Mouse (Mus musculus) ovary, postnatal 10 days (tissue): ENCODE data around the gene Myl4.

Experiments
- DNase-seq: peaks from one replicate; pipeline ENCODE4 v3.0.0; 2022; ENCODE audit warnings: low spot score

Gene Myl4

DNA sequence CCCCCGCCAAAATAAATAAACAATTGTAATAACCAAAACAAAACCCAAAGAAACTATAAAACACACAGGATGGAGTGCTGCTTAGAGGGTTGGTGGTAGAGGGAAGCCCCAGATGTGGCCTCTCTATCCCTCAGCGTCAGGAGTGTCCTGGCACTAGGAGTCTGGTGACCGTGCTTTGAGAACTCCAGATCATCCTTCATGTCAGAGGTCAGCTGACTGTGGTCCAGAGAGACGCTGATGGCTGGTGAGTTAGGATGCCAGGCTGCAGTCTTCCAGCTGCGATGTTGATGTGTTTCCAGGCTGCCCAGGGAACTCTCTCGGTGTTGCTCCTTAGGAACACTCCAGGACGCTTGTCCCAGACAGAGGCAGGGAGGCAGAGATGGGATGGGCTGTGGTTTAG is 21.6 kb downstream of the Myl4 start:
- no peak for DNase-seq

DNA sequence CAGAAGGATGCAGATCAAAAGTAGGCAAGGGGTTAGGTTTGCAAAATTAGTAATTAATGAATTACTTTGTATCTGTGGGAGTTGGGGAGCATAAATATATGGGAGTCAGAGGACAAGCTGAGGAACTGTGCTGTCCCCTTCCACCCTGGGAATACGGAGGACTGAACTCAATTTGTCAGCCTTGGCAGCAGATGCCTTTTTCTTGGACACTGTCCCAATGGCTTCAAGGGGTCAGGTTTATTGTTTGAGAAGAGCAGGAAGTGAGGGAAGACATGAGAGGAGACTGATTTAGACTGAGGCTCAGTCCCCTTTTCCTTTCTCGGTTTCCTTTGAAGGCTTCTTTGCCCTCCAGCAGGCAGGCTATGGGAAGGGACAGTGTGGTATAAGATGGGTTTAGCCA is 22.1 kb downstream of the Myl4 start:
- DNase-seq, result no peak

DNA sequence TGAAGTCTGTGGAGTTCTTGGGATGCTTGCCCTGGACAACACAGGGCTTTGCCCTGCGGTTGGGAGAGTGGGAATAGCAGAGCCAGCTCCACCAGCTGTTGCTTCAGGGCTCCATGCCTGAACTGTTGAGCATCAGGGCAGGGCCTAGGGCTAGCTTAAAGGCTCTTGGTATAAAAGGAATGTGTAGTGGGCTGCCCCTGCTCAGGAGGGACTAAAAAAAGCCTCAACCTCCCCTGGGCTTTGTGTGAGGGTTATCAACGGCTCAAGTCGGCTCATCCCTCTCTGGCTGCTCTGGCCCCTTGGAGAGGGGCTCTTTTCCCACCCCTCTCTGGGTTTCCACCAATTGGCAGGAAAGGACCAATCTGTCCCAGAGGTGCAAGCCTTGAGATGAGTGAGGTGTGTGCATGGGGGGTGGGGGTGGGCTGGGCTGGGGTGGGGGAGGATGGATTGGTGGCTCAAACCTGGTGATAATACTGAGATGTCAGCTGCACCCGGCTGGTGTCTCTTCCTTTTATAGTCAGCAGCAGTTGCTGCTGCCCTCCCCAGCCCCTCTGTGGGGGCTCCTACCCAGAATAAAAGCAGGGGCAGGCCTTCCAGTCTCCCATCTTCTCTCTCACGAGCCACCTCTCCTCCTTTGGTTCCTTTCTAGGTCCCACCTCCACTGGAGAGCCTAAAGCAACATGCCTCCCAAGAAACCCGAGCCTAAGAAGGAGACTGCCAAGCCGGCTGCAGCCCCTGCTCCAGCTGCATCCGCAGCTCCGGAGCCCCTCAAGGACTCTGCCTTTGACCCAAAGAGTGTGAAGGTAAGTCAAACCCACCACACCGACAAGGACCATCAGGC is 26.5 kb downstream of the Myl4 start:
- no peak for DNase-seq

DNA sequence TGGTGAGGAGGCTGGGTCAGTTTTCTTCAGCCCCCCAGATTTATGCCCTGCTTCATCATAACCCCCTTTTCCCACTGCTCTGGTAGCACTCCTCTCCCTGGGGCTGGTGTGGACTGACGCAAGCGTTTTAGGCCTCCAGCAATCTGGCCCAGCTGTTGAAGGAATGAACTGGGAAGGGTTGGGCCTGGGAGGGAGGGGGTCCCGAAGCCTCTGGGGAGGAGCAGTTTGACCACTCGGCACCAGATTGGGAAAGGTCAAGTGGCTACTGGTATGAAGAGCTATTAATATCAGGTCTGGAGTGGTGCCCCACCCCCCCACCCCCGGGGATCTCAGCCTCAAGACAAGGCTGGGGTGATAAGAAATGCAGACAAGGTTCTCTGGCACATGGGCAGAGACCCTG is 27.6 kb downstream of the Myl4 start:
- no peak for DNase-seq

DNA sequence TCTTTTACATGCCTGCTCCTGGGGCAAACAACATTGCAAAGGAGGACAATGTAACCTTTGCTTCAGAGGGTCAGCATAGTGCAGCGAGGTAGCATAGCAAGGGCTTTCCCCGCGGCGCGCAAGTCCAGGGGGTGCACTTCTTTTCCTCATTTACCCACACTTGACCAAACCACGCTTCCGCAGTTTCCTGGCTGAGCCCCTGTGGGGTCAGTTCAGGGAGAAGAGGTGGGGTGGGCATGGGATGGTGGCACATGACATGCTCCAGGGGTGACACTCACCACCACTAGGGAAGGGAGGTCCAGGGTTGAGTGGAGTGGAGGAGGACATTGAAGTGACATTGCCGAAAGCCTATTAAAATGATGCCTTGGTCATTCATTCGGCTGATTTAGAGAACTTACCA is 28.6 kb downstream of the Myl4 start:
- DNase-seq, result no peak

DNA sequence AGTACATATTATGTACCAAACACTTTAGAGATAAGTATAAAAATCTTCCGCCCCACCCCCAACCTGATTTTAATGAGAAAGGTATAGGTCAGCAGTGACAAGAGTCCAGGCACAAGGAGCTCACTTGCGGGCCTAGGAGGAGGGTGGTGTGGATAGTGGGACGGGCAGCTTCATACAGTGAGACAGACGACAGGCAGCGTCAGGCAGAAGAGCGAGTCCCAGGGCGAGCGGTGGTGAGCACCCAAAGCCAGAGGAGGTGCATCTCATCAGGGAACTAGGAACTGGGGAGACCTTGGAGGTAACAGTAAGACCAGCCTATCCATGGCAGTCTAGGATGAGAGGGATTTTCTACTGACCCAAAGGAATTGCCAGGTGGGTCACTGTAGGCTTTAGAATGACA is 29.1 kb downstream of the Myl4 start:
- no peak for DNase-seq

DNA sequence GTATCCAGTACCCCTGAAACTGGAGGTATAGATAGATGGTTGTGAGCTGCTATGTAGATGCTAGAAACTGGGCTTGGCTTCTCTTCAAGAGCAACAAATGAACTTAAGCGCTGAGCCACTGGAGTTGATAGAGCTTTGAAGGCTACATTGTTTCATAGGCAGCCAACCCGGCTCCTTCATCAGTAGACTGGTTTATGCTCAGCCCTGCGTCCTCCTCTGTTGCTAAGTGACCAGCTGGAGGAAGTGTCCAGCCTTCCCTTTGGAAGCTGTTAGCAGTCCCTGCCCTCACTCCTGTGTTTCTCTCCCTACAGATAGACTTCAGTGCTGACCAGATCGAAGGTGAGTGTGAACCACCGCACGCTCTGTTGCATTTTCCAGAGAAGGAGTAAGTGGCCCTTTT is 29.6 kb downstream of the Myl4 start:
- no peak for DNase-seq

DNA sequence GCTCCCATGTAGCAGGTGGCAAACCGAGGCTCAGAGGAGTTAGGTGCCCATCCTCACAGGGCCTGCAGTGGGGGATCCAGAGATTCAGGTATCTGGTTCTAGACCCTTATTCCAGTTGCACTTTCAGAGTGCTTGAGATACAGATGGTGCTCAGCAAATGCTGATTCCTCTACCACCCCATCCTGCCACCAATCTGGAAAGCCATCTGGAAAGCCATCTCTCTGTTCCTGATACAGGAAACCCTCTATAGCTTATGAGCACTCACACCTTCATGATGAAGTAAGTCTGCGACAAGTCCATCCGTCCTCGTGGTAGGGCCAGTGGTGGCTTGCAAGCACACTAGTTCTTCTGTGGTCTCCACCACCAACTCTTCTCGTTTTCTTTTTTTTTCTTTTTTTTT is 30.1 kb downstream of the Myl4 start:
- DNase-seq, result no peak

DNA sequence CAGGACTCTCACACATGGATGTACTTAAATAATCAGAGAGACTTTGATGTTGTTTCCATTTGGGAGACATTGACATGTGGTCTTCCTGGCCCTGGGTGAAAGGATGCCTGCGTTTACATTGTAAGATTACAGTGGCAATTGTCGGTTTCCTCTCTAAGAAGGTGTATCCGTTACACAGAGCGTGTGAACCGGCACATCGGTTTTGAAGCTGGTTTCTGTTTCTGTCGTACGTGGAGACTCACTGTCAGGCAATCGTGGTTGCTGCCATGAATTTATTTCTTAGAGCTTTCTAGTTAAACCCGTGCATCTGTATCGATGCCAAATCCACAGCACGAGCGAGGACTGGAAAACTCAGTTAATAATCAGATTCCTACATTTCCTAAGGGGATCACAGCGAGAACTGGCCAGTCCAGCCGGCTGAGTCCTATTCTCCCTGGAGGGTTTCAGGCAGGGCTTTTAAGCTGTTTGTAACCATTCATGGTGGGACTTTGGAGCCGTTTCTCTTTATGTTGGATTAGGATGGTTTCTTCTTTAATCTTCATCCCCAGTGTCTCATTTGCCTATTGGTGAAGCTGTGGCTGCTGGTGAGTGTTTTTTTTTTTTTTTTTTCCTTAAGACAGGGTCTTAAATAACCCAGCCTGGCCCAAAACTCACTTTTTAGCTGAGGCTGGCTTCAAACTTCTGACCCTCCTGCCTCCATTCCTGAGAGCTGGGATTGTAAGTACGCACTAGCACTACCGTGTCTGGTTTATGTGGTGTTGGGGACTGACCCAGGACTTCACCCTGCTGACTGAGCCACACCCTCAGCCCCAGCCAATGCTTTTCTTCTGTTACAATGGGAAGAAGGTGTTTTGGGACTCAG is 31.2 kb downstream of the Myl4 start:
- no peak for DNase-seq

DNA sequence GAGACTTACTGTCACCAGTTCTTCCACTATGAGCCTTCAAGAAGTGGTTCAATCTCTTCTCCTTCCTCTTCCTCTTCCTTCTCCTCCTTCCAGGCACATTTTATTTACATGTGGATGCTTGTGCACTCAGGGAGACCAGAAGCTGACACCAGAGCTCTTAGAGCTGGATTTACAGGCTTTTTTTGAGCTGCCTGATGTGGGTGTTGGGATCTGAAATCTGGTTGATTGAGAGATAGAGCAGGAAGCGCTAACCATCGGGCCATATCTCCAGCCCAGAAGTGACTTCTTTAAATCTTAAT is 31.8 kb downstream of the Myl4 start:
- DNase-seq, result no peak

DNA sequence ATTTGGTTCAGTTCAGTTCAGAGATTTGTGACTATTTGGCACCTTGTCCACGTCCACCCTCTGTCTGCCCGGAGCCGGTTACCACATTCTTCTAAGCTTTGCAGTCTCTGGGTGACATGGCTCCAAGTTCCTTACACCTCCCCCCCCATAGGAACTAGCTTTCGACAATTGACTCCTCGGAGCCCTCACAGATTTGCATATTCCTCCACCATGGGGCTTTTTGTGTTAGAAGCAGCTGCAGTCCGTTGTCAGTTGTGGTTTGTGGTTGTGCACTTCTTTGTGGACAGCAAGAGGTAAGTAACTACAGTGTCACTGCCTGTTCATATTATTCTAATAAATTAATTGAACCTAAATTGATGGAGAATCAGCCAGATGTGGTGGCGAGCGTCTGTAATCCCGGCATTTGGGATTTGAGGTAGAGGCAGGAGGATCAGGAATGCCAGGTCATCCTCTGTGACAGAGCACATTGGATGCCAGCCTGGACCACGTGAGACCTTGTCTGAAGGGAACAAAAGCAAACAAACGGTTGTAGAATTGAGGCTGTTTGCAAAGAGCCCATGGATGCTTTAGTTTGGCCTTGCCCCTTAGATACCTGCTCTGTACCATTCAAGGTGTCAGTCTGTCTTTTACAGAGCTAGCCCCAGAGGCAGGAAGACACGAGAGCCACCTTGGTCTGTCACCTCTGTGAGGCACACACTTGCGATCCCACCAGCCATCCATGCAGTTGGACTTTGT is 32.3 kb downstream of the Myl4 start:
- no peak for DNase-seq

DNA sequence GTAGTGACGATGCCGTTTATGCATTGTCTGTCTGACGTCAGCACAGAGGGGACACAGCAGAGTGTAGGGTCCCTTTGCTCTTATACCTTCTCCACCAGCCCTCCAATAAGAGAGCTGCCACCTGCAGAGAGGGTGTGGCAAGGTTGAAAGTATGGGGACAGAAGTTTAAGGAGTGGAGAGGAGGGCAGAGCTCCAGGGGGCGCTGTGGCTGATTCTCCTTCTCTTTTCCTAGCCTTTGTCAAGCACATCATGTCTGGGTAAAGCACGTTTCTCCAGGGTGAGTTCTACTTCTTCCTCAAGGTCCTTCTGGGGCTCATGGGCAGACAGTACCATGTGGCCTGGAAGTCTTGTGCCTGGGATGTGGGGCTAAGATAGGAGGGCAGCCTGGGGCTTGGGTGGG is 35.0 kb downstream of the Myl4 start:
- DNase-seq, result no peak

DNA sequence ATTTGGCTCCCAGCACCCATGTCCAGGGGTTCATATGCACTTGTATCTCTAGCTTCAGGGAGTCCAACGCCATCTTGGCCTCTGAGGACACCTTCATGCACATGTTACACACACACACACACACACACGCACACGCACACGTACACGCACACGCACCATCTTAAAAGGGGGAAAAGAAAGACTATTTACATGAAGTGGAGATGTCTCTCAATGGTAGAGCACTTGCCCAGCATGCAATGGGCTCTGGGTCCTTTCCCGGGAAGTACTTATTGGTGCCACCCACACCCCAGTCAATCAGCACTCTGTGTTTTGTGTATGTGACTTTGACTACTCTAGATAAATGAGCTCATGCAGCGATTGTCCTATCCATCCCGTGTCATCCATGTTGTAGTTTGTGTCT is 37.4 kb downstream of the Myl4 start:
- DNase-seq, result no peak

DNA sequence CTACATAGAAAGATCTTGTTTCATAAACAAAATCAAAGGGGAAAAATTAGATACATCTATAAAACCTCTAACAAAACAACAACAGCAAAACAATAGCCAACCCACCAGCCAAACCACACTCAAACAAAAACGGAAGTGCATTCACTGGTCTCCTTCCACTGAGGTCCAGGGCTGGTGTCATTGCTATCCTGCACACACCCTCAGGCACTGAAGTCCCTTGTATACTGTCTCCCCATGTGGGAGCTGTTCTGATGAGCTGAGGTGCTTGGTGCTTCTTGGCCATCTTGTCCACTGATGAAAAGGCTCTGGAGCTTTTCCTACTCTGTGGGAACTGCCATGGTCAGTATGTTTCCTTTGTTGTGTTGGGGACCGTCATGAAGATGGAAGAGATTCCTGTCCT is 38.0 kb downstream of the Myl4 start:
- no peak for DNase-seq

DNA sequence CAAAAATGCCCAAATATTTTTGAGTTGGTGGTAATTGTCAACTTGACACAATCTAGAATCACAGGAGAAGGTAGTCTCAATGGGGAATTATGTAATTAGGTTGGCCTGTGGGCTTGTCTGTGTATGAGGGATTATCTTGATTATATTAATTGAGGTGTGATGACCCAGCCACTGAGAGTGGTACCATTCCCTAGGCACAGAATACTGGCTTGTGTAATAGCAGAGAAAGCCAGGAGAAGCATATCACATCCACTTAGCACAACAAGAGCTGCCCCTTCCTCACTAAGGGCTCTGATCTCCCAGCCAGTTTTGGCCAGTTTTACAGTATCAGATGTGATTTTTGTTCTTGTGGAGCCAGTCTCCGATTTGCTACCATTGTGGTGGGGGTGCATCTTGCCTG is 39.1 kb downstream of the Myl4 start:
- no peak for DNase-seq

DNA sequence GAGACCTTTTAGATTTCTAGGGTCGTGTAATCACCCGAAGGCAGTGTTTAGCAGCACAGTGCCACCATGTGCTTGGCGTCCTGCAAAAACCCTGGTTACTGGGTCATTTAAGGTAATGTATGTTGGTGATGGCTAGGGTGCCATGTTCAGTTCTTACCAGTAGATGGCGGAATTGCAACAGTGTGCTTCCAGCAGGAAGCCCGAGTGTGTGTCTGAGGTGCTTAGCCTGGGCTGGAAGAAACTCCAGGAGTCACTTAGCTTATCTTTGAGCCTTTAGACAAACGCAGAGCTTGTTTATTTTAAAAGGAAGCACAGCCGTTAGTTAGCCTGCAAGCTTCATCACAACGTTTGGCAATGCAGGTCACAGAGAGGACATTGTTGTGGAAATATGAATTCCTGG is 39.7 kb downstream of the Myl4 start:
- peak; percentile 60 for DNase-seq

DNA sequence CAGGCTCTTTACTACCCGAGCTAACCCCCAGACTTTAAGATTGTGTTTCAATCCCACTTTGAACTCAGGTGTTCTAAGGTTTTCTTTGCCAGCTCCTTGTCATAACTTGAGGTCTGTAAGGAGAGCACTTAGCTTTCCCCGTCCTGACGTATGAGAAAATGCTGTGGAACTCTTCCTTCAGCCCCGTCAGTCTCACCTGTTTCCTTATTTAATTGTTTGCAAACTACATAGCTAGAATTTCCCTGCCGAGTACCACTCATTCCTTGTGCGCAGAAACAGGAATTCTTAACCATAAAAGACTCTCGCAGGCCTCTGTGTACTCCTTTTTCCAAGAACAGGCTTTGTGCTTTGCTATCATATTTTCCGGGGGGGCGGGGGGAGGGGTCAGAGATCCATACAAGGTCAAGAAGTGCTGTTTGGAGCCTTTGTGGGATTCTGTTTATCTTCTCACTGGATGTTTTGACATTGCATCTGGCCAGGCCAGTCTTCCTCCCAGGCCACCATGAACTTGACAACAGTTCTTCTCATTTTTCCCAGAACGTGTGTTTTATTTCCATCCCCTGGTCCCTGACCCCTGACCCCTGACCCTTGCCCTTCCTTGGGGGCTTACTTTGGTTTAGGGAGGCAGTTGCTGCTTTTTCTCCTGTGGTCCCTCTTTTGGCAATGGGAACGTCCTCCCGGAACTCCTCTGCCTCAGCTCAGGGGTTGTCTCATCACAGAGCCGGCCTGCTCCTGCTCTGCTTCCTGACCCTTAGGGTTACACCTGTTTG is 41.8 kb downstream of the Myl4 start:
- DNase-seq, result no peak

DNA sequence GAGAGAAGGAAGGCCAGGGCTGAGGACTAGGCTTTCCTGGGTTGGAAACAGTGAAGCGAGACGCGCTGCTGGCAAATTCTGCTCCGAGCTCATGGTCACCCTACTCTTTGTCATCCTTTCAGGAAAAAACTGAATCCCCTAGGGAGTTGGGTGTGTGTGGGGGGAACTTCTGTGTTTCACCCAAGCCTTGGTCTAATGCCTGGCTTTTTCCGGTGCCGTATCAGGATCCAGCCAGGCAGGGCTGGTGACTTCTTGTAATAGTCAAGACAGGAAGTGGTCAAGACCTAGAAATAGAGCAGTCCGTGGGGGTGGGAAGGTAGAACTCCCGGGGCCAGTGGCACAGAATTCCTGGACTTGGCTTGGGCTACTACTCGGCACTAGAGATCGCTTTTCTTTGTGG is 45.9 kb downstream of the Myl4 start:
- DNase-seq, result no peak

DNA sequence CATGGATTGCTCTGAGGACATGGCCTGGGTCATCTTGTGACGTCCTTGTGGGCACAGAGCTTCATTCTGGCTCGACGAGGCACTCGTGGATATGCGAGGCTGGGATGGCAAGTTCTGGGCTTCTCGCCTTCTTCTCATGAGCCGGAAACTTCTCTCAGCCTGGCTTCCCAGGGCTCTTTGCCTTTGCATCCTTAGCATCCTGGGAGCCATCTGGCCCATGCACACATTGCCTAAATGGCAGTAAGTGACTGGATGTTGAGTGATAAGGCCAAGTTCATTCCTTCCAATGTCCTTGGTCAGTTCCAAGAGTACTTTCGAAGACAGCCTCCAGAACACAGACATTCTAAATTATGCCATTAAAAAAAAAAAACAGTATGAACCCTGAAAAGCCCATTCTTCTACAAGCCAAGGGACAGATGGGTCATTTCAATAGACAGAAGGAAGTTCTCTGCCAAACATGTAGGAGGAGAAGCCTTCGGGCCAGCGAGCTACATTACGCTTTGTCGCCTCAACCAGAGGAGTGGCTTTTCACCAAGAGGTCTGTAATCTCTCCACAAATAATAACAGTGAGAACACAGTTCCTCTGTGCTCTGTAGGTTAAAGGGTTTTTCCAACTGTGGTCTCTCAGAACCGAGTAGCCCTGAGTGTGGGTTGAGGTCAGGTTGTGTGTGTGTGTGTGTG is 48.9 kb downstream of the Myl4 start:
- DNase-seq, result no peak

DNA sequence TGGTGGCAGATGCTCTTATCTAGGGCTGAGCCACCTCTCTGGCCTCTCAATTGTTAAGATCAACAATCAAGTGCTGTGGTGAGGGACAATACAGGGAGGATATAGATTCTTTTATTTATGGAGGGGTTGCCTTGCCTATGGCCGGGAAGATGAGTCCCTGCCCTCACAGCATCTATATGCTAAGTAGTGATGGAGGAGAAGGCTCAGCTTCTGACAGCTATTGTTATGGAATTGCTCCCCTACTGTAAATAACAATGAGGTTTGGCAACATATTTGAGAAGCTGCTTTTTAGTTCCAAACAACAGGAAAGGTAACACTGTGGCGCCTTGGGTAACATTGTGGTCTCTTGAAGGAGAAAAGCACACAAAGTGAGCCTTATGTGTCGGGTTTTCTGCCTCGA is 50.2 kb downstream of the Myl4 start:
- no peak for DNase-seq

DNA sequence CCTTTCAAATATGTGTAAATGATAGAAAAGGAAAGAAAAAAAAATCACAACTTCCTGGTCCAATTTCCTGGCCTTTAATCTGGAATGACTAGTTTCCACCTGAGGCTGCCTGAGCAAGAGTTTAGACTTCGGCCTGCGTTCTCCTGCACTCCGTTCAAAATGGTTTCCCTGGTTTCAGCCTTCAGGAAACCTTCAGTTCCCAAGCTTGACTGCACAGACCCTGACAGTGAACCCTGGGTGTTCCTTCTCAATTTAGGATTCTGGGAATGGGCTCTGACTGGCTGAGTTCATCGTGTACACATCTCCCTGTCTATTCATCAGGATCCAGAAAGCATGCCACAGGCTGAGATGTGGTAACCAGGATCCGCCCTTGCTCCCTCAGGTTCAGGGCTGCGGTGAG is 53.7 kb downstream of the Myl4 start:
- no peak for DNase-seq
